Mouse (Mus musculus) lung, embryonic 16.5 days (tissue): ENCODE measurements around the gene Lmtk2. TPM values are rescaled to one million over a fixed set of nuclear protein-coding genes. Genes with fewer than 3 reads are reported as not detected.

Experiments used
- ATAC-seq: fragments of 200-750 bp; cut with Nextera tagmentation; 2 replicates; pipeline ENCODE4 v1.8.0; 2017; ENCODE audit warnings: low read depth, mild to moderate bottlenecking, moderate library complexity
- H3K27ac ChIP-seq: fragments of 300-500 bp; sonication (generic); 2 replicates; pipeline ENCODE4 v1.5.1; 2014; ENCODE audit warnings: mild to moderate bottlenecking, control low read depth, low read length
- H3K27me3 ChIP-seq: fragments of 300-500 bp; sonication (generic); 2 replicates; pipeline ENCODE4 v1.6.1; 2014; ENCODE audit warnings: low read depth, low read length, mixed read lengths; ENCODE audit not compliant: control insufficient read depth, insufficient read depth
- H3K36me3 ChIP-seq: fragments of 300-500 bp; sonication (generic); 2 replicates; pipeline ENCODE4 v1.6.1; 2014; ENCODE audit warnings: low read length; ENCODE audit not compliant: control insufficient read depth, insufficient read depth
- H3K4me1 ChIP-seq: fragments of 300-500 bp; sonication (generic); replicated peaks from 2 replicates; pipeline ENCODE4 v1.6.1; 2014; ENCODE audit warnings: low read length, mixed read lengths; ENCODE audit not compliant: control insufficient read depth, insufficient read depth
- H3K4me2 ChIP-seq: fragments of 300-500 bp; sonication (generic); 2 replicates; pipeline ENCODE4 v1.6.1; 2014; ENCODE audit warnings: low read depth, low read length, control low read depth
- H3K4me3 ChIP-seq: fragments of 300-500 bp; sonication (generic); 2 replicates; pipeline ENCODE4 v1.5.1; 2014; ENCODE audit warnings: mild to moderate bottlenecking, low read length, control low read depth
- H3K9ac ChIP-seq: fragments of 300-500 bp; sonication (generic); 2 replicates; pipeline ENCODE4 v1.6.1; 2014; ENCODE audit warnings: low read length, control low read depth
- H3K9me3 ChIP-seq: fragments of 300-500 bp; sonication (generic); 2 replicates; pipeline ENCODE4 v1.6.1; 2016; ENCODE audit warnings: low read length; ENCODE audit not compliant: control insufficient read depth
- WGBS: fragments of 180-500 bp; shearing (Covaris S2); extraction: QIAGEN DNeasy Blood & Tissue Kit; methylation state at CpG from one replicate; pipeline ENCODE4 v1.1.7; 2014; 5-methylcytosine and 5-hydroxymethylcytosine counted together
- polyA plus RNA-seq: library from polyadenylated mRNA; unstranded; fragments of >200 nt; fragmentation: Nextera tagmentation; extraction: Ambion mirVana; gene quantifications from 2 replicates; pipeline ENCODE4 v1.2.1, GENCODE M21; 2015

Gene Lmtk2
- polyA plus RNA-seq, 1 experiment from 2014 or later, result 3.7 TPM

DNA sequence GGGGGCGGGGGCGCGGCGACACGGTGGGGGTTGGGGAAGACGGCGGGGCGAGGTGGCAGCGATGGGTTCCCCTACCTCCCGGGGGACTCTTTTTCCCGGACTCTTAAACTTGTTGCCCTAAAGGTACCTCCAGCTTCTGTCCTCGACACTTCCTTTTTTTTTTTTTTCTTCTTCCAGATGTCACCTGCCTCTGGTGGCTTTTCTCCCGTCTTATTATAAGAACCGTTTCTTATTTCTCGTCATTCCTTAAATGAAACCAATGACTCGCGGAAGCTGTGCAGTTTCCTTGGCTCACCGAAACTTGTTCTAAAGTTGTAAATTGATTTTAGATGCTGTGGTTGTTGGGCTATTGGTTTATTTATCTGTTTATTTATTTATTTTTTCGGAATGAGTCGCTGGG lies 712 bp downstream of the Lmtk2 start:
- no peaks in the 10 kb centered on the region for H3K9me3 ChIP-seq
- H3K27ac ChIP-seq, result no peak overlapping the region
- H3K36me3 ChIP-seq, result no peaks in the 10 kb centered on the region
- H3K4me2 ChIP-seq, result peak overlapping the region; percentile 94
- under 1% methylated on average over 19 of the region's 20 CpGs for WGBS
- no peaks in the 10 kb centered on the region for H3K27me3 ChIP-seq
- peak overlapping the region; percentile 84 for H3K9ac ChIP-seq
- ATAC-seq, result no peak
- H3K4me3 ChIP-seq, result peak overlapping the region; percentile 94
- peaks cover 10% of the 10 kb centered on the region for H3K4me1 ChIP-seq

DNA sequence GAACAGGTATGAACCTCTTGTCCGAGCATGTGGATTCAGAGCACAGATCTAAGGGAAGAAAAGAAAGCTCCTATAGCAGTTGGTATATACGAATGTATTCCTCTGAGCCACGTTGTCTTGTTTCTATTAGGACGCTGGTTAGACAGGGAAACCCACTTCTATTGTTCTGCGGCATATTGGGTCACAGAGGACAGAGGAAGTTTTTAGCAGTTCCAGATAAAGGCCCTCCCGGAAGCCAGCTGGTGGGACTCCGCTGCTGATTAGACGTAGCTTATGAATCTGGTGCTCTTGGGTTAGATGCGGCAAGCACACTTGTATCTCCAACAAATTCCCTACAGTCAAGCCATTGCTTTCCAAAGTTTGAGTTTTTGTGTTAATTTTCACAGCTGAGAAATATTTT lies 4.8 kb downstream of the Lmtk2 start:
- H3K27ac ChIP-seq, result peak overlapping the region; percentile 43; the same call in 1 of the 2 replicates
- no peak for ATAC-seq
- 58% methylated on average over 9 of the region's 9 CpGs for WGBS

DNA sequence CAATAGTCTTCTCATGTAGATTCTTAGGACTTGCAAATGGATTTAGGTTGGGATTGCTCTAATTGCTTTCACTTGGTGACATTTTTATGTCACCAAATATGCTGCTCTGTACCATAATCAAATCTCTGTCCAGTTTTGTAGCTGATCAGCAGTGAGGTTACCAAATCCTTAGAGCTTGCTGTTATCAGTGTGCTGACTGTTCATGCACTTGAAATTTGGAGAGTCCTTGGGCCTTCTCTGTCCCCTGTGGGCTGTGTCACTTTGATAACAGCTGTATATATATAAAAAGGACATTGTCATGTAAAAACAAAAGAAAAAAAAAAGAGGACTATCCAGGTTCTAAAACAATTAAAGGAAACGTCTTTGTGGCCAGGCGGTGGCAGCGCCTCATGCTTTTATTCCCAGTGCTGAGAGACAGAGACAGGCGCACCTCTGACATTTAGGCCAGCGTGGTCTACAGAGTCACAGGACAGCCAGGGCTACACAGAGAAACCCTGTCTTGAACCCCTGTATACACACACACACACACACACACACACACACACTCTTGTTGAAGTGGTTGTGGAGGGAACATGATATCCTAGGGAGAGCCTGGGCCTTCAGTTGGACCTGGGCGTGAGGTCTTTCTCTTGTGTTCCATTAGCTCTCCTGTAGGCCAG lies 5.4 kb downstream of the Lmtk2 start:
- no peak overlapping the region for H3K27ac ChIP-seq

More for the DNA sequence above, 4.8 kb downstream of the Lmtk2 start:
- H3K4me2 ChIP-seq, result 0 out of 2 replicates have a peak overlapping the region, but pooled peaks have one; percentile 7
- H3K4me1 ChIP-seq, result peaks cover 12% of the 10 kb centered on the region
- H3K36me3 ChIP-seq, result no peaks in the 10 kb centered on the region
- H3K27me3 ChIP-seq, result no peaks in the 10 kb centered on the region
- H3K9me3 ChIP-seq, result no peaks in the 10 kb centered on the region
- no peak overlapping the region for H3K9ac ChIP-seq
- no peak overlapping the region for H3K4me3 ChIP-seq

DNA sequence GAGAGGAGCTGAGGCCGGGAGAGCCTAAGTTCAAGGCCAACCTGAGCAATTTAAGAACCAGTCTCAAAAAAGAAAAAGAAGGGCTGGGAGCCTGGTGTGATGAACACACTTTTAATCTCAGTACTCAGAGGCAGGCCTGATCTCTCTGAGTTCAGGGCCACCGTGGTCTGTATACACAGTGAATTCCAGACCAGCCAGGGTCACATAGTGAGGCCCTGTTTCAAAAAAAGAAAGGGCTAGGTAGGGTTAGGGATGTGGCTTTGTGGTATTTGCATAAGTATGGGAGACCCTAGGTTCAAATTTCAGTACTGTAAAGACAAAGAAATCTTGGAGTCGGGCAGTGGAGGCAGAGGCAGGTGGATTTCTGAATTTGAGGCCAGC lies 5.9 kb downstream of the Lmtk2 start:
- Histone ChIP-seq H3K9ac (no peak overlapping the region), H3K4me3 (no peak overlapping the region), H3K4me2 (no peak overlapping the region), H3K9me3 (no peaks in the 10 kb centered on the region), H3K27me3 (no peaks in the 10 kb centered on the region), H3K27ac (no peak overlapping the region), H3K36me3 (no peaks in the 10 kb centered on the region), H3K4me1 (peaks cover 11% of the 10 kb centered on the region)
- no peak for ATAC-seq
- whole genome bisulfite sequencing, result 50% methylated on average over 3 of the region's 3 CpGs

More for the DNA sequence above, 5.4 kb downstream of the Lmtk2 start:
- Histone ChIP-seq H3K4me2 (no peak overlapping the region), H3K27me3 (no peaks in the 10 kb centered on the region), H3K4me3 (no peak overlapping the region), H3K36me3 (no peaks in the 10 kb centered on the region), H3K9me3 (no peaks in the 10 kb centered on the region), H3K4me1 (peaks cover 12% of the 10 kb centered on the region), H3K9ac (no peak overlapping the region)
- 70% methylated on average over 6 of the region's 6 CpGs for WGBS
- 0 out of 2 replicates have a peak, but pooled peaks have one; percentile 30 for ATAC-seq

DNA sequence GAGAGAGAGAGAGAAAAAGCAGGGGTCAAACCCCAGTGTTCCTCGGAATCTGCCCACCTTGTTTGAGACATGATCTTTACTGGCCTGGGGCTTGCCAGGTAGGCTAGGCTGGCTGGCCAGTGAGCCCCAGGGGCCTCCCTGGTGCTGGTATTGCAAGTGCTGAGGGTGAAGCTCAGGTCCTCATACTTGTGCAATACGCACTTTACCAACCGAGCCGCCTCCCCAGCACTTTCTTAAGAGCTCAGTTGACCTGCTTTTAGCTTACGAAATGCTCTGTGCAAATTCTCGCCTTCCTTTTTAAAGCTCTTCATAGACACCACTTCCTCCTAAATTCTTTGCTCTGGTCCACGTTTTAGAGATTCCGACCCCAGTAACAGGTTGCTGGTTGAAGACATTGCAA lies 9.0 kb downstream of the Lmtk2 start:
- Histone ChIP-seq H3K27ac (no peak overlapping the region), H3K9me3 (no peaks in the 10 kb centered on the region), H3K4me1 (peaks cover 5% of the 10 kb centered on the region), H3K4me2 (no peak overlapping the region), H3K36me3 (no peaks in the 10 kb centered on the region), H3K4me3 (no peak overlapping the region), H3K9ac (no peak overlapping the region), H3K27me3 (no peaks in the 10 kb centered on the region)
- WGBS, result 69% methylated on average over 8 of the region's 8 CpGs
- ATAC-seq, result no peak

DNA sequence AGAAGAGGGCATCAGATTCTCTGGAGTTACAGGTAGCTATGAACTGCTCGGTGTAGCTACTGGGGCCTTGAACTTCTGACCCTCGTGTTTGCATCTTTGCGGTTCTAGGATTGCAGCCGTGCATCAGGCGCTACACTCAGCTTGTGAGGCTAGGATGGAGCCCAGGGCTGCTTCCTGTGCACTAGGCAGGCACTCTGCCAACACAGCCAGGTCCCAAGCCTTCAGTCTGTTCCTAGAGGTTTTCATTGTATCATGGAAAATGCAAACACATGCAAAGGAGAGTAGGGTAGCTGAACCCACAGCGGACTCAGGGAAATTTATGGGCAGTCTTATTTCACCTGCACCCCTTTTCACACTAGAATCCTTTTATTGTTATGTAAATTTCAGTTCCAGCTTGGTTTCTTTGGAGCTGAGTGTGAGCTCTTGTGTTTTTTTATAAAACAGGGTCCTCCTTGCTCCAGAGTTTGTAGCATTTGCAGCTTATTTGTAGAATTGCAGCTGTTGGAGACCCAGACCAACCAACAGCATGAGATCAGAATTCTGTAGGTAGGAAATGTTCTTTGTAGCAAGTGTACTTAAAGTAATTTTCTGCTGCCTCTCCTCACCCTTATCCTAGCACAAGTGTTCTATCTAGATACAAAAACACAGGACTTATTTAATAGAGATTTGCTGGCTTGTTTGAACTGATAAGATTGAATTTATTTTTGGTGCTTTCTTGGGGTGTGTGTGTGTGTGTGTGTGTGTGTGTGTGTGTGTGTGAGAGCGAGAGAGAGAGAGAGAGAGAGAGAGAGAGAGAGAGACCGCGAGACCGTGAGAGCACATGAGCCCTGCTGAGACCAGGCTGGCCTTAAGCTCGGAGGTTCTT lies 12.6 kb downstream of the Lmtk2 start:
- no peaks in the 10 kb centered on the region for H3K36me3 ChIP-seq
- no peak overlapping the region for H3K4me3 ChIP-seq
- H3K27me3 ChIP-seq, result no peaks in the 10 kb centered on the region
- H3K27ac ChIP-seq, result no peak overlapping the region
- H3K9me3 ChIP-seq, result no peaks in the 10 kb centered on the region
- 72% methylated on average over 11 of the region's 11 CpGs for WGBS
- H3K4me1 ChIP-seq, result peaks cover 2% of the 10 kb centered on the region; the same call in 1 of the 2 replicates
- H3K4me2 ChIP-seq, result no peak overlapping the region
- no peak for ATAC-seq
- H3K9ac ChIP-seq, result no peak overlapping the region

DNA sequence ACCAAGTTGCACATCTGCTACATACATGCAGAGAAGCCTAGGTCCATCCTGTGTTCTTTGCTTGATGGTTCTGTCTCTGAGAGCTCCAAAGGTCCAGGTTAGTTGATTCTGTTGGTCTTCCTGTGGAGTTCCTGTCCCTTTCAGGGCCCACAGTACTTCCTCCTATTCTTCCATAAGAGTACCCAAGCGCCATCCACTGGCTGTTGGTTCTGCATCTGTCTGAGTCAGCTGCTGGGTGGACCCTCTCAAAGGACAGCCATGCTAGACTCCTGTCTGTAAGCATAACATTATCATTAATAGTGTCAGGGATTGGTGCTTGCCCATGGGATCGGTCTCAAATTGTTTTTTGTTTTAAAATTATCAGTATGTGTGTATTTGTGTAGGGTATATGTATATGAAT lies 13.8 kb downstream of the Lmtk2 start:
- 77% methylated on average over 2 of the region's 2 CpGs for WGBS
- ATAC-seq, result no peak
- peak overlapping the region; percentile 9; the same call in 1 of the 2 replicates for H3K27ac ChIP-seq

DNA sequence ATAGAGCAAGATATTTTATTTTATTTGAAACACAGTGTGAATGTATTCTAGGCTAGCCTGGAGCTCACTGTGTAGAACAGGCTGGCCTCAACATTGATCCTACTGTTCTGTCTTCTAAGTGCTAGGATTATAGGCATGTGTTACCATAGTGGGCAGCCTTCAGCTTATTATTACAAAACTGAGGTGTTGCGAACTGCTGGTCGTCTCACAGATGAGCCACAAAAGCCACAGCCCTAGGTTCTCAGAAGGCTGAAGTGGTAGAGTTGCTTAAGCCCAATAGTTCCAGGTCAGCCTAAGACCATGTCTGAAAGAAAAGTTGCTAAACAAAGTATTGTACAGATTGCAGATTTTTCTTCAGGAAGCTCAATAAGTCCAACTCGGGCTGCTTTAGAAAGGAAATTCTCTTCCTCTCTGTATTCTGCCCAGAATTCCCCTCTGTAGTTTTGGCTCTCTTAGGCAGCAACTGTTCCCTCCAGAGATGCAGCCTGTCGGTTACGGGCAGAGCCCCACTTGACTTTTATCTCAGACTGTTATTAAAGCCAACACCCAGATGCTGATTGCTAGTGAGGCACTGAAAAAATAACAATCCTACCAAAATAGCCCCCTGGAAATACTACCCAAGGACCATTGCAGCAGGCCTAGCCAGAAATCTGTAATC lies 14.9 kb downstream of the Lmtk2 start:
- Histone ChIP-seq H3K9me3 (no peaks in the 10 kb centered on the region), H3K4me3 (no peak overlapping the region), H3K27ac (no peak overlapping the region), H3K36me3 (no peaks in the 10 kb centered on the region), H3K27me3 (no peaks in the 10 kb centered on the region), H3K4me2 (no peak overlapping the region), H3K9ac (no peak overlapping the region), H3K4me1 (no peaks in the 10 kb centered on the region)
- WGBS, result 68% methylated on average over 5 of the region's 5 CpGs
- no peak for ATAC-seq

More for the DNA sequence above, 13.8 kb downstream of the Lmtk2 start:
- no peak overlapping the region for H3K9ac ChIP-seq
- no peak overlapping the region for H3K4me3 ChIP-seq
- no peaks in the 10 kb centered on the region for H3K4me1 ChIP-seq
- H3K9me3 ChIP-seq, result no peaks in the 10 kb centered on the region
- H3K36me3 ChIP-seq, result no peaks in the 10 kb centered on the region
- no peaks in the 10 kb centered on the region for H3K27me3 ChIP-seq
- no peak overlapping the region for H3K4me2 ChIP-seq

DNA sequence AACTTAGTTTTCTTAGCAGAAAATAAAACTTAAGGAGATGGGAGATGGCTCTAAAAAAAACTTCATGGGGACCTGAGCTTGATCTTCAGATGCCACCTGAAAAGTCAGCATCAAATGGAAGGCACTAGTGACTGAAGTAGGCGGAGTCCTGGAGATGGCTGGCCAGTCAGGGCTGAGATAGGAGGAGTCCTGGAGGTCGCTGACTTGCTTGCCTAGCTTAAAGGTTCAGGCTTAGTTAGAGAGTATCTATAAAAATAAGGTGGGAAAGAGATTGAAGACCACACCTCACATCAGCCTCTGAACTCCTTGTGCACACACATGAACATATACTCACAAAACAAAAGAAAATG lies 15.4 kb downstream of the Lmtk2 start:
- Histone ChIP-seq H3K9me3 (no peaks in the 10 kb centered on the region), H3K27ac (no peak overlapping the region), H3K4me3 (no peak overlapping the region), H3K4me2 (no peak overlapping the region), H3K4me1 (no peaks in the 10 kb centered on the region), H3K36me3 (no peaks in the 10 kb centered on the region), H3K9ac (no peak overlapping the region), H3K27me3 (no peaks in the 10 kb centered on the region)
- no peak for ATAC-seq
- 74% methylated on average over 2 of the region's 2 CpGs for WGBS
